Mouse (Mus musculus) midbrain, embryonic 16.5 days (tissue): Measurements from ENCODE around the gene Cdon. TPM values are rescaled to one million over a fixed set of nuclear protein-coding genes. Genes with fewer than 3 reads are reported as not detected.

Source experiments
- ATAC-seq: fragments of 200-750 bp; cut with Nextera tagmentation; 2 replicates; pipeline ENCODE4 v1.8.0; 2017; ENCODE audit warnings: moderate TSS enrichment
- H3K27ac ChIP-seq: fragments of 300-500 bp; sonication (generic); 2 replicates; pipeline ENCODE4 v1.5.1; 2014; ENCODE audit warnings: mild to moderate bottlenecking, low read length, mixed read lengths
- H3K27me3 ChIP-seq: fragments of 300-500 bp; sonication (generic); 2 replicates; pipeline ENCODE4 v1.6.1; 2014; ENCODE audit warnings: low read depth, low read length, mixed read lengths; ENCODE audit not compliant: control insufficient read depth, insufficient read depth
- H3K36me3 ChIP-seq: fragments of 300-500 bp; sonication (generic); 2 replicates; pipeline ENCODE4 v1.6.1; 2014; ENCODE audit warnings: mild to moderate bottlenecking, low read length, moderate library complexity, mixed read lengths; ENCODE audit not compliant: control insufficient read depth, insufficient read depth
- H3K4me1 ChIP-seq: fragments of 300-500 bp; sonication (generic); 2 replicates; pipeline ENCODE4 v1.6.1; 2014; ENCODE audit warnings: mild to moderate bottlenecking, low read length, mixed read lengths; ENCODE audit not compliant: control insufficient read depth, insufficient read depth
- H3K4me2 ChIP-seq: fragments of 300-500 bp; sonication (generic); 2 replicates; pipeline ENCODE4 v1.6.1; 2014; ENCODE audit warnings: mild to moderate bottlenecking, low read length, mixed read lengths
- H3K4me3 ChIP-seq: fragments of 300-500 bp; sonication (generic); 2 replicates; pipeline ENCODE4 v1.5.1; 2014; ENCODE audit warnings: low read depth, mild to moderate bottlenecking, low read length, moderate library complexity, mixed read lengths
- H3K9ac ChIP-seq: fragments of 300-500 bp; sonication (generic); 2 replicates; pipeline ENCODE4 v1.6.1; 2014; ENCODE audit warnings: low read depth, low read length, mixed read lengths
- H3K9me3 ChIP-seq: fragments of 300-500 bp; sonication (generic); replicated peaks from 2 replicates; pipeline ENCODE4 v1.6.1; 2014; ENCODE audit warnings: mild to moderate bottlenecking, low read length, mixed read lengths; ENCODE audit not compliant: control insufficient read depth, poor library complexity, severe bottlenecking
- WGBS: fragments of 180-500 bp; shearing (Covaris S2); extraction: QIAGEN DNeasy Blood & Tissue Kit; methylation state at CpG from one replicate; pipeline ENCODE4 v1.1.7; 2014; 5-methylcytosine and 5-hydroxymethylcytosine counted together
- polyA plus RNA-seq: library from polyadenylated mRNA; unstranded; fragments of >200 nt; fragmentation: Nextera tagmentation; extraction: Ambion mirVana; gene quantifications from 2 replicates; pipeline ENCODE4 v1.2.1, GENCODE M21; 2015

Gene Cdon
- polyA plus RNA-seq, 1 experiment from 2014 or later = 2.1 TPM

DNA sequence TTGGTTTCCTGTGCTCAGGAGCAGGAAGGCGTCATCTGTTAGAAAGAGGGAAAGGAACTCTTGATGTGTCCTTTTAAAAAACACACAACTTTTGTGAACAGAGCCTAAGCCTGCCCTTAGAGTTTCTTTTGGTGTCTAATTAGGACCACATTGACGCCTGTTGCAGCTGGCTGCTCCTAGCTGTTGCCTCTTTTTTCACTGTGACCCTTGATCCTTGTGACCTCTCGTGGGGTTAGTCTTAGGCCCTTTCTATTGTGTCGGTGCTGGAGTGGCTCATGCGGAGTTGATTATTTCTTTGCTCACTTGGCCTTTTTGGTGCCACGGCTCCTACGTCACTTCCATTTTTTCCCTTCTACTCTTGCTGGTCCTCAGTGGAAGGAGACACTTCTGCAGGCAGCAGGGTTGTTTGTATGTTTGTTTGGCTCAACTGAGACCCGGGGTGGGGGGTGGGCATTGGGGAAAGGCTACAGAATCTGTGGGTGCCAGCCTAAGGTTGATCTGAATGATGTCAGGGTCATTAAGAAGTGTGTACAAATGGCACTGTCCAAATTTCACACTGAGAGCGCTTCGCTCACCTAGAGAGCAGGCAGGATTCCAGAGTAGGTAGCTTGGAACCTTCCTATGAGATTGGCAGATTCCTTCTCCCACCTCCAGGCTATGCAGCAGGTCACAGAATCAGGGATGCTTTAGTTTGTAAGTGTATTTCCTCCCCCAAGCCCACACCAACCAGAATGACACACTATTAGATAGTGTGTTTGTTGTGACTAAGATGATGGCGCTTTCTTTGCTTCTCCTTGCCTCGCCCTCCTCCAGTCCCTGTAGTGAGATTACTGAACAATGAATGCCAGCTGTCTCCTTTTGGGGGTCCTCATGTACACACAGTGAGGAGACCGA, 22.9 kb downstream of the Cdon start:
- Histone ChIP-seq H3K9ac (no peak overlapping the region), H3K27me3 (no peaks in the 10 kb centered on the region), H3K9me3 (no peaks in the 10 kb centered on the region), H3K36me3 (no peaks in the 10 kb centered on the region), H3K4me3 (no peak overlapping the region), H3K27ac (no peak overlapping the region), H3K4me1 (peaks cover 3% of the 10 kb centered on the region), H3K4me2 (no peak overlapping the region)
- ATAC-seq = no peak
- 42% methylated on average over 13 of the region's 13 CpGs for WGBS

- Histone ChIP-seq H3K9me3 (no peaks in the 10 kb centered on the region), H3K27ac (no peak overlapping the region), H3K4me1 (peaks cover 3% of the 10 kb centered on the region), H3K4me2 (no peak overlapping the region), H3K36me3 (no peaks in the 10 kb centered on the region), H3K4me3 (no peak overlapping the region), H3K27me3 (no peaks in the 10 kb centered on the region), H3K9ac (no peak overlapping the region)
- 61% methylated on average over 8 of the region's 8 CpGs for WGBS
- no peak for ATAC-seq
These were observed 23.6 kb downstream of the Cdon start for GRCm38 (mm10) chr9:35444512-35444886.

DNA sequence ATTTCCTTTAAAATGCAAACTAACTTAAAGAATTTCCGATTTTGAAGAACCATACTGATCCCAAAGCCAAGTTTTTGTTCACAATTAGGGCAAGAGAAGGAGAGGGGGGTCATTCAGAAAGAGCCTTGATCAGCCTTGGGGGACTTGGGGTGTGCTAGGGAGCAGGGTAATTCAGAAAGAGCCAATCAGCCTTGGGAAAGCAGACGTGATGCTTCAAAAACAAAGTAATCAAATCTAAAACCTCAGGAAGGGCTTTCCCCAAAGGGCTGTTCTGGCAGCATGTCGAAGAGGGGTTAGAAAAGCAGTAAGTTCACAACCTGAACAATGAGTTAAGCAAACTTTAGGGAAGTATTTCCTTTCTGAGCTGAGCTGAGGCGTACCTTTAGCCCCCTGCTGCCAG, 26.0 kb downstream of the Cdon start:
- H3K4me3 ChIP-seq = no peak overlapping the region
- no peaks in the 10 kb centered on the region for H3K36me3 ChIP-seq
- no peak overlapping the region for H3K9ac ChIP-seq
- no peak for ATAC-seq
- no peak overlapping the region for H3K27ac ChIP-seq
- no peak overlapping the region for H3K4me2 ChIP-seq
- WGBS = 61% methylated on average over 4 of the region's 4 CpGs
- H3K27me3 ChIP-seq = no peaks in the 10 kb centered on the region
- peaks cover 3% of the 10 kb centered on the region for H3K4me1 ChIP-seq
- H3K9me3 ChIP-seq = no peaks in the 10 kb centered on the region

GRCm38 (mm10) chr9:35453311-35453710, 32.4 kb downstream of the Cdon start:
- H3K4me1 ChIP-seq = no peaks in the 10 kb centered on the region
- H3K27ac ChIP-seq = no peak overlapping the region
- 77% methylated on average over 6 of the region's 6 CpGs for WGBS
- no peaks in the 10 kb centered on the region for H3K27me3 ChIP-seq
- ATAC-seq = no peak
- peaks cover 17% of the 10 kb centered on the region for H3K36me3 ChIP-seq
- no peak overlapping the region for H3K4me2 ChIP-seq
- H3K9ac ChIP-seq = no peak overlapping the region
- no peak overlapping the region for H3K4me3 ChIP-seq
- no peaks in the 10 kb centered on the region for H3K9me3 ChIP-seq

DNA sequence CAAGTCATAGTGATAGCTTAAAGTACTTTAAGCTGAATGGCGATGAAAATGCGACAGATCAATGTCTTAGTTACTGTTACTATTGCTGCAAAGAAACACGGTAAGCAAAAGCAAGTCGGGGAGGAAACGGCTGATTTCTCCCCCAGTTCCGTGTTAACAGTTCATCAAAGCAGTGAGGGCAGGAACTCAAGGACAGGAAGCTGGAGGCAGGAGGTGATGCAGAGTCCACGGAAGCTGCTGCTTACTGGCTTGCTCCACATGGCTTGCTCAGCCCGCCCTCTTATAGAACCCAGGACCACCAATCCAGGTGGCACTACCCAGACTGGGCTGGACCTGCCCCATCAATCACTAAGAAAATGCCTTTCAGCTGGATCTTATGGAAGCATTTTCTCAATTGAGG, 38.7 kb downstream of the Cdon start:
- no peak overlapping the region for H3K9ac ChIP-seq
- 86% methylated on average over 8 of the region's 8 CpGs for WGBS
- H3K9me3 ChIP-seq = no peaks in the 10 kb centered on the region
- no peak overlapping the region for H3K27ac ChIP-seq
- H3K4me2 ChIP-seq = no peak overlapping the region
- no peak overlapping the region for H3K4me3 ChIP-seq
- no peaks in the 10 kb centered on the region for H3K4me1 ChIP-seq
- H3K36me3 ChIP-seq = peaks cover 24% of the 10 kb centered on the region
- no peak for ATAC-seq
- H3K27me3 ChIP-seq = no peaks in the 10 kb centered on the region

GRCm38 (mm10) chr9:35467264-35467817, 46.4 kb downstream of the Cdon start:
- Histone ChIP-seq H3K36me3 (peaks cover 12% of the 10 kb centered on the region), H3K4me2 (no peak overlapping the region), H3K4me3 (no peak overlapping the region), H3K9ac (no peak overlapping the region), H3K4me1 (no peaks in the 10 kb centered on the region), H3K27me3 (no peaks in the 10 kb centered on the region), H3K9me3 (no peaks in the 10 kb centered on the region), H3K27ac (no peak overlapping the region)
- 75% methylated on average over 8 of the region's 8 CpGs for WGBS
- no peak for ATAC-seq

- Histone ChIP-seq H3K27ac (no peak overlapping the region), H3K4me1 (no peaks in the 10 kb centered on the region), H3K4me3 (no peak overlapping the region), H3K27me3 (no peaks in the 10 kb centered on the region), H3K36me3 (peaks cover 7% of the 10 kb centered on the region), H3K4me2 (no peak overlapping the region), H3K9me3 (no peaks in the 10 kb centered on the region), H3K9ac (no peak overlapping the region)
- ATAC-seq = no peak
These were observed 48.0 kb downstream of the Cdon start for GRCm38 (mm10) chr9:35468913-35469312.

DNA sequence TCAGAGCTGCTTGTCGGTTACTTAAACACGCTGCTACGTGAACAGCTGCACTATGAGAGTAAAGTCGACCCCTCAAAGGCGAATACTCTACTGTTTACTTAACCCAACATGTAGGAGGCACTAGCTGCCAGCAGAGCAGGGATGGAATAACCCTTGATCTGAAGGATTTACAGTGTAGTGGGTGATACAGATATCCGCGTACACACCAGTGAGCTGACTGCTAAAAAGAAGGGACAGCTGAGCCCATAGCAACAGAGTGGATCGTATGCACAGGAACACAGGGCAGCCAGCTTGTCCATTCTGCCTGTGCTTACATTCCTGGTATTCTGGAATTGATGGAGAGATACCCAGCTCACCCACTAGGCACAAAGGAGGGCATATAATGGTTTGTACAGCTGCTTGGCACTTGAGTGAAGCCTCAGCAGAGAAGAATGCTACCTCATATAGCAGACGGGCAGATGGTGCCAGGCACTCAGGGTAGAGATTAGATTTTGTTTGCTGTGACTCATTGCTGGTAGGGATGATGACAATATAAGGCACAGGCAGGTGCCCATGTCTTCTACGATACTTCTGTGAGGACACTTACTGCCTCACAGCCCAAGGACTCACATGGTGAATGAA, 53.3 kb downstream of the Cdon start:
- 84% methylated on average over 10 of the region's 10 CpGs for WGBS
- Histone ChIP-seq H3K4me2 (no peak overlapping the region), H3K9me3 (no peaks in the 10 kb centered on the region), H3K36me3 (peaks cover 15% of the 10 kb centered on the region), H3K9ac (no peak overlapping the region), H3K4me3 (no peak overlapping the region), H3K4me1 (no peaks in the 10 kb centered on the region), H3K27ac (no peak overlapping the region), H3K27me3 (no peaks in the 10 kb centered on the region)
- no peak for ATAC-seq

GRCm38 (mm10) chr9:35475394-35475793, 54.5 kb downstream of the Cdon start:
- no peaks in the 10 kb centered on the region for H3K4me1 ChIP-seq
- WGBS = 90% methylated on average over 7 of the region's 7 CpGs
- H3K36me3 ChIP-seq = peaks cover 15% of the 10 kb centered on the region
- ATAC-seq = no peak
- H3K4me2 ChIP-seq = no peak overlapping the region
- H3K27ac ChIP-seq = no peak overlapping the region
- no peak overlapping the region for H3K9ac ChIP-seq
- H3K4me3 ChIP-seq = no peak overlapping the region
- no peaks in the 10 kb centered on the region for H3K9me3 ChIP-seq
- no peaks in the 10 kb centered on the region for H3K27me3 ChIP-seq
